Mouse (Mus musculus): ENCODE measurements around the gene G3bp2. TPM values are rescaled to one million over a fixed set of nuclear protein-coding genes. Genes with fewer than 3 reads are reported as not detected.

Gene G3bp2
- polyA plus RNA-seq, 1 experiment from 2014 or later, result 305 TPM

Other genes with a start within 250 kb of the G3bp2 start
- gene Rchy1, start 120.7 kb downstream of the G3bp2 start, polyA plus RNA-seq (2016; fragmentation: Nextera tagmentation; extraction: Ambion mirVana), result 61.2 and 65.2 TPM in 2 replicates
- gene Odaph, start 96.2 kb downstream of the G3bp2 start, polyA plus RNA-seq (2016; fragmentation: Nextera tagmentation; extraction: Ambion mirVana), result not detected in 2 replicates
- 0.77 and 0.88 TPM in 2 replicates for gene Cdkl2, start 39.8 kb downstream of the G3bp2 start, polyA plus RNA-seq (2016; fragmentation: Nextera tagmentation; extraction: Ambion mirVana)
- gene Uso1, start 54.2 kb upstream of the G3bp2 start, polyA plus RNA-seq (2016; fragmentation: Nextera tagmentation; extraction: Ambion mirVana), result 48.1 and 51.2 TPM in 2 replicates
- not detected in 2 replicates for gene U90926, start 131.7 kb upstream of the G3bp2 start, polyA plus RNA-seq (2016; fragmentation: Nextera tagmentation; extraction: Ambion mirVana)
- gene Ppef2, start 172.6 kb upstream of the G3bp2 start, polyA plus RNA-seq (2016; fragmentation: Nextera tagmentation; extraction: Ambion mirVana), result 0.14 and 0.34 TPM in 2 replicates
- 3.7 and 4.1 TPM in 2 replicates for gene Naaa, start 194.5 kb upstream of the G3bp2 start, polyA plus RNA-seq (2016; fragmentation: Nextera tagmentation; extraction: Ambion mirVana)
- 41.8 and 42.0 TPM in 2 replicates for gene Sdad1, start 226.8 kb upstream of the G3bp2 start, polyA plus RNA-seq (2016; fragmentation: Nextera tagmentation; extraction: Ambion mirVana)
- gene Cxcl9, start 244.4 kb upstream of the G3bp2 start, polyA plus RNA-seq (2016; fragmentation: Nextera tagmentation; extraction: Ambion mirVana), result not detected in 2 replicates
- 0.79 and 0.83 TPM in 2 replicates for gene Art3, start 248.1 kb upstream of the G3bp2 start, polyA plus RNA-seq (2016; fragmentation: Nextera tagmentation; extraction: Ambion mirVana)